Mouse (Mus musculus): Measurements from ENCODE around the gene Sptssa. TPM values are rescaled to one million over a fixed set of nuclear protein-coding genes. Genes with fewer than 3 reads are reported as not detected.

The Sptssa gene
- polyA plus RNA-seq, 1 experiment = 80.5 TPM

GRCm38 (mm10) chr12:54656039-54656395, 356 bp downstream of the Sptssa start:
- WGBS = under 1% methylated on average over 22 of the region's 22 CpGs
- no peak for DNase-seq (ENCODE audit: low read depth, low spot score)

GRCm38 (mm10) chr12:54655292-54656038, 908 bp downstream of the Sptssa start:
- no peak for DNase-seq (ENCODE audit: low read depth, low spot score)
- WGBS = 4% methylated on average over 16 of the region's 16 CpGs

DNA sequence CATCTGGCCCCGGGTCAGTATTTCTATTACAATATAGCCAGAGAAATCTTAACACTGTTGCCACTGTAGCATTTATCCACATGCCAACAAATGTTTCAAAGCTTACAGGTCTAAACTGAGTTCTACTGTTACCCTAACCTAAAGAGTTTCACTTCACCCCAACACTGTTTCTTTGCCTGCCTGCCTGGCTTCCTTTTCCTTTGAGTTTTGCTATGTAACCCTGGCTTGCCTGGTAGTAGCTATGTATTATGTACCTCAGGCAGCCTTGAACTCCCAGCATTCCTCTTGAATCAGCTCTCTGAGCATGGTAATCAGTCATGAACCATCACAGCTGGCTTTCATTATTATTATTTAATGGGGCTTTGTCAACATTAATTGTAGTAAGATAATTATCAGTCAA, 1.6 kb downstream of the Sptssa start:
- WGBS = 14% methylated on average over 1 of the region's 1 CpGs
- DNase-seq (ENCODE audit: low read depth, low spot score) = no peak

- WGBS = 14% methylated on average over 4 of the region's 4 CpGs
- no peak for DNase-seq (ENCODE audit: low read depth, low spot score)
These were observed 2.2 kb downstream of the Sptssa start for GRCm38 (mm10) chr12:54654141-54654540.

DNA sequence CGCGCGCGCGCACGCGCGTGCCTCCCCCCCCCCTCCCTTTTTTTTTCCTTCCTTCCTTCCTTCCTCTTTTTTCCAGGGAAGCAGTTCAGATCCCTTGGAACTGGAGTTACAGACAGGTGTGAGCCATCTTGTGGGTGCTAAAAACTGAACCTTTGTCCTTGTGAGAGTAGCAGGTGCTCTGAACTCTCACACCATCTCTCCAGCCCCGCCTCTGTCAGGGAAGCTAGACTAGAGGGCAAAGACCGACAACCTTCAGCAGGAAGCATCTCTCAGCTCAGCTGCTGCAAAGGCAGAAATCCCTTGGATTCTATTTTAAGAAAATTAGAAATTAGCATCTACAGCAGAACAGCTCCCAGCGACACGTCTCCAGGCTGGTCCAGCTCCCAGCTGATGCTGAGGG, 4.0 kb downstream of the Sptssa start:
- WGBS = 21% methylated on average over 12 of the region's 12 CpGs
- no peak for DNase-seq (ENCODE audit: low read depth, low spot score)

GRCm38 (mm10) chr12:54651820-54652219, 4.6 kb downstream of the Sptssa start:
- DNase-seq (ENCODE audit: low read depth, low spot score) = no peak
- 18% methylated on average over 8 of the region's 8 CpGs for WGBS

DNA sequence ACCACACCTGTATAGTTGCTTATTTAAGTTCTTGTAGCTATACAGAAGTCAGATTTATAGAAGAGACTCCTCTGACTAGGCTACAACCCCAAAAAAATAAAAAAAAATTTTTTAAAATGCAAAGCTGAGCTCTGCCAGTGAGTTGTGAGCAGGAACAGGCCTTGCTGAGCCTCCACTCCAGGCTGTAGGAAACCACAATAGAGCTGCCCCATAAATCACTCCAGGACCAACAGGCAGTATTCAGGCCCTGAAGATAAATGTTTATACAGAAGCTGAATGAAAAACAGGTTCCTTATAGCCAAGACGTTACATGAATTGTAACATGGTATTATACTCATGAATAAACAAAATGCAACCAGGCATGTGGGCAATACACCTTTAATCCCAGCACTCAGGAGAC, 5.2 kb downstream of the Sptssa start:
- WGBS = 10% methylated on average over 1 of the region's 1 CpGs
- DNase-seq (ENCODE audit: low read depth, low spot score) = no peak

GRCm38 (mm10) chr12:54644947-54645346, 11.4 kb downstream of the Sptssa start:
- no peak for DNase-seq (ENCODE audit: low read depth, low spot score)
- WGBS = 75% methylated on average over 2 of the region's 2 CpGs

GRCm38 (mm10) chr12:54643320-54643892, 13.0 kb downstream of the Sptssa start:
- 70% methylated on average over 5 of the region's 5 CpGs for WGBS
- DNase-seq (ENCODE audit: low read depth, low spot score) = no peak

- WGBS = 84% methylated on average over 4 of the region's 4 CpGs
- DNase-seq (ENCODE audit: low read depth, low spot score) = no peak
These were observed 15.0 kb downstream of the Sptssa start for GRCm38 (mm10) chr12:54641374-54641773.

DNA sequence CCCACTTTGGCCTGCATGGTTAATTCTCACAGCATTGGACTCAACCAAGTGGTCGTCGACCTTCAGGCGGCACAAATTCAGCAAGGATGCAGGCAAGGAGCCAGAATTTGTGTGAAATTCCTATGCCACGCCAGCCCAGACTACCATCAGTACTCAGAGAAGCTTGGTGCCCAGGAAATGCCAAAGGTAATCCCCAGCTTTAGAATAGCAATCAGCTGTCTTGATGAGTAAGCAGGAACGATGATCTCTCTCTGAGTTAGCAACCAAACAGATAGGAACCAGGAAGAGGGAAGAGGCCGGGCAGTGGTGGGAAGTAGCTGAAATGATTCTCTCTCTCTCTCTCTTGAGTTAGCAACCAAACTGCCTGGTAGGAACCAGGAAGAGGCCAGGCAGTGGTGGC, 16.1 kb downstream of the Sptssa start:
- no peak for DNase-seq (ENCODE audit: low read depth, low spot score)
- 67% methylated on average over 6 of the region's 6 CpGs for WGBS

DNA sequence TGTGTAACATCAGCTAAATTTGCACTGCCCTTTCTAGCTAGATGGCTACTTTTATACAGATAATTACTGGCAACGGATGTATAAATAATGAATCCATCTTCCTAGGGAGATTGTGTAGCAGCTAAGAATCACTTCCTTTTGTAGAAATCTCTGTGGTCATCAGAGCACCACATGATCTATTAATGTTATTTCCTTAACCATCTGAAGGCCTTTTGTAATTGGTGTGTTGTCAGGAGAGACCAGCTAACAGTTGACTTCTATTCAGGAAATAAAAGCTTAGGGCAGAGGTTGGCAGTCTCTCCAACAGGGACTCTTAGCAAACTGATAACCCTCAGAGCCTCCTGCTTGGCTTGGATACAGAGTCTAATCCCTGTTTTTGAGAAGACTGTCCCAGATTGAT, 19.3 kb downstream of the Sptssa start:
- DNase-seq (ENCODE audit: low read depth, low spot score) = no peak
- WGBS = 64% methylated on average over 1 of the region's 1 CpGs

DNA sequence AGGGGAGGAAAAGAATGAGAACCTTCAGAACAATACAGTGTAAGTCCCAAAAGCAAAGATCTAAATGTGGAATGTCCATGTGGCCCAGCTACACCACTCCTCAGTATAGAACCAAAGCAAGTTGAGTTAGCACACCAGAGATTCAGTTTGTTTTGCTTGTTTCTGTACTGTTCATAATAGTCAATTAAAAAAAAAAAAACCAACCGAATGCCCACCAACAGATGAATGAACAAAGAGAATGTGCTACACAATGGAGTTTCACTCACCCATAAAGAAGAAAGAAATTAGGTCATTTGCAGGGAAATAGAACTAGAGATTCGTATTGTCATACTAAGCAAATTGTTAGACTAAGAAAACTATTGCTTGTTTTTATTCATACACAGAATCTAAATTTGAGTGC, 24.2 kb downstream of the Sptssa start:
- no peak for DNase-seq (ENCODE audit: low read depth, low spot score)
- 85% methylated on average over 2 of the region's 2 CpGs for WGBS

- 58% methylated on average over 2 of the region's 2 CpGs for WGBS
- no peak for DNase-seq (ENCODE audit: low read depth, low spot score)
These were observed 34.4 kb downstream of the Sptssa start for GRCm38 (mm10) chr12:54621942-54622341.

DNA sequence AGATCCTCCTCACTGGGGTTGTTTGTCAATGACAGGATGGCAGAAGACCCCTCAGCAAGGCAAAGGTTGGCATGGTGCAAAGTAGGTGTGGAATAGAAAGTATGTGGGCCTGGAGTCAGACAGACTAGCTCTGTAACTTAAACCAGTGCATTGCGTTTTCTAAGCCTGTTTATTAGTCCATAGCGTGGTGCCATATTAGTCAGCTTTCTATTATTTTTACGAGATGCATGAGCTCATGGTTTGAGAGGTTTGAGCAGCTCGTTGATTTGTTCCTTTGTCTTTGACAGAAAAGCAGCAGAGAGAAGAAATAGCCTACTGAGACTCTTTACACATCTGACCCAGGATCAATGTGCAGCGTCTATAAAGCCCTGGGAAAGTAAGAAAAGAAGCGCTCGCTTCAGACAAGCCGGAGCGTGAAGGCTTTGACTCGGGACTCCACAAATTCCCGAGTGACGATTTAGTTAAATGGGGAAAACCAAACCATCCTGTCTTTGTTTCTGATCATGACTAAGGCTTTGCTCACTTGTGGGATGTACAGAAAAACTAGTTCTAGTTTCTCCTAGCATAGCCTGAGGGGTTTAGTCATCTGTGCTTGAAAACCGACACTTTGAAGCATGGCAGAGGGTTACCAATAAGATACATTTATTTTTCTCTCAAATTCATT, 36.2 kb downstream of the Sptssa start:
- whole genome bisulfite sequencing = 84% methylated on average over 13 of the region's 13 CpGs

GRCm38 (mm10) chr12:54608988-54609387, 47.4 kb downstream of the Sptssa start:
- DNase-seq (ENCODE audit: low read depth, low spot score) = no peak
- 72% methylated on average over 6 of the region's 6 CpGs for WGBS

More for the DNA sequence above, 36.2 kb downstream of the Sptssa start:
- DNase-seq (ENCODE audit: low read depth, low spot score) = no peak

DNA sequence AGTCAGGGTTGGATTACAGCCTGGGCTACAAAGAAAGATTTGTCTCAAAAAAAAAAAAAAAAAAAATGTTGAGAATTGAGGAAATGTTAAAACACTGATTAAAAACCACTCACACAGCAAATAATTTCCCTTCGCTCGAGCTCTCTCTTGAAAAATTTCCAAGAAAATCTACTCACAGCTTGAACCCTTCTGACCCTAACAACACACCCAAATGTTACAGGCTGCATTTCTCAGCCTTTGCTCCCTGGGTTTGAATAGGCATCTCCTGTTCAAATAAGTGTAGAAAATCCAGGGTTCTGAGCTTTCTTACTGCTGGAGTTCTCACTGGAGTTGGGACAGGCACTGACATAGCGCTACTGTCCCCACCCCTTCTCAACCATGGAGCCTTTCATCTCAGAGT, 51.2 kb downstream of the Sptssa start:
- no peak for DNase-seq (ENCODE audit: low read depth, low spot score)
- WGBS = 28% methylated on average over 3 of the region's 3 CpGs

- 33% methylated on average over 9 of the region's 9 CpGs for WGBS
- DNase-seq (ENCODE audit: low read depth, low spot score) = no peak
These were observed 52.7 kb downstream of the Sptssa start for GRCm38 (mm10) chr12:54603542-54604167.

- 88% methylated on average over 4 of the region's 4 CpGs for WGBS
- DNase-seq (ENCODE audit: low read depth, low spot score) = no peak
These were observed 55.9 kb downstream of the Sptssa start for GRCm38 (mm10) chr12:54600482-54600881.

- no peak for DNase-seq (ENCODE audit: low read depth, low spot score)
These were observed 58.0 kb downstream of the Sptssa start for GRCm38 (mm10) chr12:54598358-54598757.

GRCm38 (mm10) chr12:54596715-54597114, 59.7 kb downstream of the Sptssa start:
- WGBS = 87% methylated on average over 4 of the region's 4 CpGs

More at GRCm38 (mm10) chr12:54598358-54598757, 58.0 kb downstream of the Sptssa start:
- WGBS = 94% methylated on average over 3 of the region's 3 CpGs

More at GRCm38 (mm10) chr12:54596715-54597114, 59.7 kb downstream of the Sptssa start:
- no peak for DNase-seq (ENCODE audit: low read depth, low spot score)
